Mouse (Mus musculus) kidney, postnatal 0 days (tissue): ENCODE data around the gene Ndufs7. TPM values are rescaled to one million over a fixed set of nuclear protein-coding genes. Genes with fewer than 3 reads are reported as not detected.
A peak's percentile ranks its signal among the peaks of the same experiment; 100 is the strongest.

Experiments
- ATAC-seq: fragments of 200-750 bp; cut with Nextera tagmentation; replicated peaks from 2 replicates; pipeline ENCODE4 v1.8.0; 2017; ENCODE audit warnings: low read depth, moderate number of reproducible peaks, moderate TSS enrichment, moderate library complexity; ENCODE audit not compliant: low FRiP score
- DNase-seq: peaks from one replicate; pipeline ENCODE4 v3.0.0-alpha.2; 2016; ENCODE audit warnings: low spot score
- H3K27ac ChIP-seq: fragments of 300-500 bp; sonication (generic); 2 replicates; pipeline ENCODE4 v1.5.1; 2014; ENCODE audit warnings: mild to moderate bottlenecking
- H3K27me3 ChIP-seq: fragments of 300-500 bp; sonication (generic); 2 replicates; pipeline ENCODE4 v1.6.1; 2014; ENCODE audit warnings: low read length, mixed read lengths; ENCODE audit not compliant: insufficient read depth
- H3K36me3 ChIP-seq: fragments of 300-500 bp; sonication (generic); 2 replicates; pipeline ENCODE4 v1.6.1; 2014; ENCODE audit warnings: low read length, mixed read lengths; ENCODE audit not compliant: insufficient read depth
- H3K4me1 ChIP-seq: fragments of 300-500 bp; sonication (generic); replicated peaks from 2 replicates; pipeline ENCODE4 v1.6.1; 2014; ENCODE audit warnings: antibody characterized with exemption, low read length, mixed read lengths; ENCODE audit not compliant: insufficient read depth
- H3K4me2 ChIP-seq: fragments of 300-500 bp; sonication (generic); 2 replicates; pipeline ENCODE4 v1.6.1; 2014; ENCODE audit warnings: mild to moderate bottlenecking, low read length, moderate library complexity, mixed read lengths
- H3K4me3 ChIP-seq: fragments of 300-500 bp; sonication (generic); replicated peaks from 2 replicates; pipeline ENCODE4 v1.5.1; 2014; ENCODE audit warnings: low read depth, low read length
- H3K9ac ChIP-seq: fragments of 300-500 bp; sonication (generic); 2 replicates; pipeline ENCODE4 v1.6.1; 2014; ENCODE audit warnings: low read depth, low read length
- H3K9me3 ChIP-seq: fragments of 300-500 bp; sonication (generic); replicated peaks from 2 replicates; pipeline ENCODE4 v1.6.1; 2016; ENCODE audit warnings: low read length, inconsistent platforms, mixed read lengths
- CTCF ChIP-seq: IDR thresholded peaks from 2 replicates; pipeline ENCODE4 v1.5.1; 2016; ENCODE audit warnings: antibody characterized with exemption, low read depth, mild to moderate bottlenecking, moderate library complexity
- WGBS: fragments of 180-500 bp; shearing (Covaris S2); extraction: QIAGEN DNeasy Blood & Tissue Kit; methylation state at CpG from one replicate; pipeline ENCODE4 v1.1.7; 2014; 5-methylcytosine and 5-hydroxymethylcytosine counted together
- polyA plus RNA-seq: library from polyadenylated mRNA; unstranded; fragments of >200 nt; fragmentation: Nextera tagmentation; extraction: Ambion mirVana; gene quantifications from 2 replicates; pipeline ENCODE4 v1.2.1, GENCODE M21; 2015

Ndufs7 gene
- polyA plus RNA-seq, 1 experiment from 2014 or later, result 556 TPM

DNA sequence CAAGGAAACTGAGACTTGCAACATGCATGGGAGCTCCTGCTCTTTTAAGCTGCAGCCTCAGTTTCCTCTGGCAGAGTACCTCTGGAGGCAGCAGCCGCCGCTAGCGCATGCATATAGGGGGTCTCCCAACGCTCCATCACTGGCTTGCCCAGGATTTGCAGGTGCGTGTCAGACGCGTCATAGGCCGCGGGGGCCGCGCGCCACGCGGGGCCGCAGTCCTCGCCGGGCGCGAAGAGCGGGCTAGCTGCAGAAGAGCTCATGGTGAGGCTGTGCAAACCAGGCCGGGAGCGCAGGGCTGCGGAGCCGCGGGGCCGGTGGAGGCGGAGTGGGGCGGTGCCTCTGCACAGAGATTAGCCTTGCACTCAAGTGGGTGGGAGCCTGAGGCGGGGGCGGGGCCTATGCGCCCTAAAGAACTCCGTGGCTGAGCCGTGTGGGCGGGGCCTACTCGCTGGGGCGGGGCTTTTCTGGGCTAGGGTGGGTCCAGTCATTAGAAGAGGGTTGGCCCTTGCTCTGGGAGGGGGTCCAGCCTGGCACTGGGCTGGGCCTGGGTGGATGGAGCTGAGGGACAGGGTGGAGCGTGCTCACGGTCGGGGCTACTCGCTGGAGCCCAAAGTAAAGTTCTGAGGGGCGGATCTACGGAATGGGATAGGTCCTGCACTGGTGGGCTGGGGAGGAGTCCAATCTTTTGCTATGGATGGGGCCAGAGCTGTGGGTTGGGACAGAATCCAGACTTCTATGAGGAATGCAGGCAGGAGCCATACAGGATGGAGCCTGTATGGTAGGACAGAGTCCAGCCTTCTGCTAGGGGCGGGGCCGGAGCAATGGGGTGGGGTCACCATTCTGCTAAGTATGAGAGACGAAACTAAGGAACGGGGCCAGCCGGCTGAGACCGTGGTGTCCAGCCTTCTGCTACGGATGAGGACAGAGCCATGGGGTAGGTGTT, 12.0 kb downstream of the Ndufs7 start, which contains the start of the genes Gamt and Dazap1:
Gamt (minus strand) TSS at position 371 of the 943 bp plus-strand sequence.
Dazap1 (plus strand) TSS at position 845 of the 943 bp plus-strand sequence.
- Histone ChIP-seq H3K27ac (peak within 1 kb of the TSS; percentile 97), H3K36me3 (peaks cover 23% of the 10 kb centered on the region), H3K9me3 (no peaks in the 10 kb centered on the region), H3K27me3 (no peaks in the 10 kb centered on the region), H3K4me1 (peaks cover 17% of the 10 kb centered on the region), H3K9ac (peak within 1 kb of the TSS; percentile 64), H3K4me3 (peak within 1 kb of the TSS; percentile 43), H3K4me2 (peak within 1 kb of the TSS; percentile 81)
- ATAC-seq (peak; percentile 89), DNase-seq (peak; percentile 98)
- TF ChIP-seq CTCF, result no peak
- under 1% methylated on average over 47 of the region's 49 CpGs for WGBS

DNA sequence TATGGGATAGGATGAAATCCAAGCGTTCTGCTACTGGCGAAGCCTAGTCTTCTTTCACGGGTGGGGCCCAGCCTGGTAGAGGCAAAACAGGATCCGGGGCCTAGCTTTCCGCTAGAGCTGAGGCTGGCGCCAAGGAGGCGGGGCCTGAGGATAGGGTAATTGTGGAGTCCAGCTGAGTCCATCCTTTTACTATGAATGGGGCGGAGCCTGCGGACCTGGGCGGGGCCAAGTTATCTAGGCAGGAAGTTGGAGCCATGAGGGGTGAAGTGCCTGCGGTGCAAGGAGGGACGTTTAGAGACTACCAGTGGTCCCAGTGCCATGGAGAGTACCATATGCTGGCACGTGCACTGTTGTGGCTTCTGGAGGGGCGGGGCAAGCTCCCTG, 12.7 kb downstream of the Ndufs7 start:
- Histone ChIP-seq H3K4me1 (peaks cover 23% of the 10 kb centered on the region), H3K27ac (peak overlapping the region; percentile 97), H3K9ac (peak overlapping the region; percentile 64), H3K4me3 (peak overlapping the region; percentile 43), H3K36me3 (peaks cover 17% of the 10 kb centered on the region; the same call in 1 of the 2 replicates), H3K4me2 (peak overlapping the region; percentile 81), H3K27me3 (no peaks in the 10 kb centered on the region), H3K9me3 (no peaks in the 10 kb centered on the region)
- under 1% methylated on average over 14 of the region's 14 CpGs for WGBS
- TF ChIP-seq CTCF, result no peak
- peak; percentile 76 for ATAC-seq
- peak; percentile 99 for DNase-seq

DNA sequence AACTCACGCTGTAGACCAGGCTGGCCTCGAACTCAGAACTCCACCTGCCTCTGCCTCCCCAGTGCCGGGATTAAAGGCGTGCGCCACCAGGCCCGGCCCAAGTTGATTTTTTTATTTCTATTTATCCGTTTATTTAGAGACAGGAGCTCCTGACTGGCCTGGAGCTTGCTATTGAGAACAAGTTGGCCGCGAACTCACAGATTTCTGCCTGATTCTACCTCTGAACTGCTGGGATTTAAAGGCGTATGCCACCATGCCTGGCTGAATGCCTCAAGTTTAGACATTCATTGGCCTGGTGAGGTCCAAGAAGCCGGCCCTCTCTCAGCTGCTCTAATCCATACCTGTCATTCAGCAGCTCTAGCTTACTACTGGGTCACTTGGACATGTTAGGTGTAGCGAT, 13.2 kb downstream of the Ndufs7 start:
- peak overlapping the region; percentile 81 for H3K4me2 ChIP-seq
- peaks cover 23% of the 10 kb centered on the region for H3K4me1 ChIP-seq
- WGBS, result 72% methylated on average over 12 of the region's 12 CpGs
- ATAC-seq, result no peak
- no peak for DNase-seq
- no peaks in the 10 kb centered on the region for H3K27me3 ChIP-seq
- H3K9me3 ChIP-seq, result no peaks in the 10 kb centered on the region
- H3K4me3 ChIP-seq, result peak overlapping the region; percentile 43; the same call in 1 of the 2 replicates
- no peak for TF ChIP-seq CTCF
- 0 out of 2 replicates have a peak, but pooled peaks cover 12% of the 10 kb centered on the region for H3K36me3 ChIP-seq
- no peak overlapping the region for H3K9ac ChIP-seq
- H3K27ac ChIP-seq, result peak overlapping the region; percentile 97

DNA sequence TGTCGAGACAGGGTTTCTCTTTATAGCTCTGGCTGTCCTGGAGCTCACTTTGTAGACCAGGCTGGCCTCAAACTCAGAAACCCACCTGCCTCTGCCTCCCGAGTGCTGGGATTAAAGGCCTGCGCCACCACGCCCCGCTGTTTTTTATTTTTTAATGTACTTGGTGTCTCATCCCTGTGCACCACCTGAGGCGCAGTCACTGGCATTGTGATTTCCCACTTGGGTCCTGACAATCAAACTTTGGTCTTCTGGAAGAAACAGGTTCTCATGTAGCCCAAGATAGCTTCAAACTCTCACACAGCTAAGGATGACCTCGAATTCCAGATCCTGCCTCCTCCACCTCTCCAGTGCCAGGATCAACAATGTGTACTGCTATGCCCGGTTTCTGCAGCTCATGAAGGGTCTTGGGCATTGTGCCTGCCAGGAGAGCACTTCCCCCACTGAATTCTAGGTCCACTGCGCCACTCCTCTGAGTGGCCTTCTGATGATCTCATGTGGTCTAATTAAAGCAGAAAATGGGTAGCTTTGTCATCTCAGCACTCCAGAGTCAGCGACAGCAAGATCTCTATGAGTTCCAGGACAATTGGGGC, 13.9 kb downstream of the Ndufs7 start:
- Histone ChIP-seq H3K27me3 (no peaks in the 10 kb centered on the region), H3K36me3 (0 out of 2 replicates have a peak, but pooled peaks cover 12% of the 10 kb centered on the region), H3K9me3 (no peaks in the 10 kb centered on the region), H3K4me3 (no peak overlapping the region), H3K9ac (no peak overlapping the region), H3K27ac (no peak overlapping the region), H3K4me1 (peaks cover 29% of the 10 kb centered on the region), H3K4me2 (0 out of 2 replicates have a peak overlapping the region, but pooled peaks have one; percentile 81)
- DNase-seq (no peak), ATAC-seq (no peak)
- 90% methylated on average over 10 of the region's 10 CpGs for WGBS
- TF ChIP-seq CTCF, result no peak

DNA sequence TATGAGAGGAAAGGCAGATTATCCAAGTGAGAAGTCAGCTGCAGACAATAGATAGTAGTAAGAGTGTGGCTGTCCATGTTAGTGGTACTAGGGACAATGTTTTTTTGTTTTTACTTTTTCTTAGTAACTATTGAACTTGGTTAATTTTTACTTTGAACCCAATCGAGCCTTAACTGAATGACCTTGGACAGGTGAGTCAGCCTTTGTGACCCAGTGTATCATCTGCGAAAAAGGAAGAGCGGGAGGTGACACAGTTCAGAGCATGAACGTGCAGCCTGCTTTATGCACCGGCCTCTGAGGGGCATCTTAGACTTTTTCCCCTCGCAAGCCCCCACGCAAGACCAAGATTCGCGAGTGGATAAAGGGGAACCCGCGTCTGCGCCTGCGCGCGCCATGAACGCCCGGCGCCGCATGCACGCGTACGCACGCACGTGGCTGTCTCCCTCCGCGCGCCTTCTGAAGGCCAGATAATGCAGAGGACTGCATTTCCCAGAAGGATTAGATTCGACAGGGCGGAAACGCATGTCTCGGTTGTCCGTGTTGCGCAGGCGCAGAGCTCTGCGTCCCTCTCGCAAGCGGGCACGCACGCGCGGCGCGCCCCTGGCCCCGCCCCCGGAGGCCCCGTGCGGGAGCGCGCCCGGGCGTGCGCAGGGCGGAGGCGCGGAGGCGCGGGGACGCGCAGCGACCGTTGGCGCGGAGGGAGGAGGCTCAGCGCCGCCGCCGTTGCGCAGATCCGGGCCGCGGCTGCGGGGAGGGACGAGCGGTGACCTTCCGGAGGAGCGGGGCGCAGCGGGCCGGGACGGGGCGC, 15.6 kb downstream of the Ndufs7 start:
- ATAC-seq (peak; percentile 37), DNase-seq (peak; percentile 100)
- under 1% methylated on average over 78 of the region's 81 CpGs for WGBS
- peak overlapping the region; percentile 87 for H3K4me3 ChIP-seq
- H3K27ac ChIP-seq, result peak overlapping the region; percentile 69
- no peak for TF ChIP-seq CTCF
- peaks cover 25% of the 10 kb centered on the region for H3K4me1 ChIP-seq
- H3K9me3 ChIP-seq, result no peaks in the 10 kb centered on the region
- no peaks in the 10 kb centered on the region for H3K27me3 ChIP-seq
- peak overlapping the region; percentile 80 for H3K4me2 ChIP-seq
- 0 out of 2 replicates have a peak, but pooled peaks cover 3% of the 10 kb centered on the region for H3K36me3 ChIP-seq
- peak overlapping the region; percentile 87 for H3K9ac ChIP-seq
